8 mouse cellular contexts compared by ENCODE assay signal in genomic region chr5:22550033-22550551, GRCm38 (mm10). TPM values are rescaled to one million over a fixed set of nuclear protein-coding genes. Genes with fewer than 3 reads are reported as not detected.
DNase-seq lines count a peak whose midpoint lies in the region; ATAC-seq and TF ChIP-seq lines count a peak whose summit lies in the region.

Gene Orc5 (minus strand): TSS chr5:22550429.

- H3K27ac ChIP-seq in bone marrow macrophage, adult 2 months (ENCODE audit: insufficient read depth, low read depth, low read length), result peak within 1 kb of the TSS; percentile 81
- peak within 1 kb of the TSS; percentile 36; the same call in 1 of the 2 replicates for H3K27ac ChIP-seq in embryonic fibroblast, embryonic 13.5 days (ENCODE audit: insufficient read depth, low read length)
- peak within 1 kb of the TSS; percentile 92 for H3K27ac ChIP-seq in heart, embryonic 10.5 days
- H3K27ac ChIP-seq in kidney, embryonic 15.5 days, result peak within 1 kb of the TSS; percentile 89

- H3K9ac ChIP-seq in kidney, embryonic 15.5 days, result peak within 1 kb of the TSS; percentile 71

- H3K4me1 ChIP-seq in bone marrow macrophage, adult 2 months (ENCODE audit: control insufficient read depth, insufficient read depth, low read length), result peaks cover 6% of the 10 kb centered on the region
- no peaks in the 10 kb centered on the region for H3K4me1 ChIP-seq in embryonic fibroblast, embryonic 13.5 days (ENCODE audit: control insufficient read depth, insufficient read depth, low read length)
- 0 out of 2 replicates have a peak, but pooled peaks cover 4% of the 10 kb centered on the region for H3K4me1 ChIP-seq in heart, embryonic 10.5 days
- H3K4me1 ChIP-seq in kidney, embryonic 15.5 days, result peaks cover 9% of the 10 kb centered on the region

- DNase-seq in A20 (ENCODE audit: low read depth, low spot score) (peak; percentile 95), liver (peak; percentile 98)
- DNase-seq in heart, embryonic 10.5 days (ENCODE audit: low spot score), result peak; percentile 98
- DNase-seq in spleen, postnatal 4 days (ENCODE audit: low spot score in 2 of 2), result peak; percentile 95 to 97

- H3K27me3 ChIP-seq in heart, embryonic 10.5 days (ENCODE audit: insufficient read depth, poor library complexity, severe bottlenecking), result no peaks in the 10 kb centered on the region
- H3K27me3 ChIP-seq in kidney, embryonic 15.5 days, result no peaks in the 10 kb centered on the region

- H3K36me3 ChIP-seq in heart, embryonic 10.5 days, result peaks cover 20% of the 10 kb centered on the region
- peaks cover 21% of the 10 kb centered on the region for H3K36me3 ChIP-seq in kidney, embryonic 15.5 days

- peak within 1 kb of the TSS; percentile 67 for H3K4me2 ChIP-seq in kidney, embryonic 15.5 days

- H3K9me3 ChIP-seq in heart, embryonic 10.5 days, result no peaks in the 10 kb centered on the region
- no peaks in the 10 kb centered on the region for H3K9me3 ChIP-seq in kidney, embryonic 15.5 days (replicated peaks)

- peak within 1 kb of the TSS; percentile 89 for H3K4me3 ChIP-seq in bone marrow macrophage, adult 2 months (ENCODE audit: insufficient read depth, low read length)
- H3K4me3 ChIP-seq in embryonic fibroblast, embryonic 13.5 days (ENCODE audit: insufficient read depth, low read length), result peak within 1 kb of the TSS; percentile 73
- peak within 1 kb of the TSS; percentile 73 for H3K4me3 ChIP-seq in heart, embryonic 10.5 days
- H3K4me3 ChIP-seq in kidney, embryonic 15.5 days (replicated peaks), result peak within 1 kb of the TSS; percentile 78

- no peak for TF ChIP-seq CTCF in bone marrow macrophage, adult 2 months (IDR thresholded peaks at IDR 0.05; ENCODE audit: low read depth, low read length)
- TF ChIP-seq CTCF in embryonic fibroblast, embryonic 13.5 days (IDR thresholded peaks at IDR 0.05; ENCODE audit: borderline replicate concordance, insufficient read depth, low read length), result no peak

- TF ChIP-seq POLR2A in bone marrow macrophage, adult 2 months (IDR thresholded peaks at IDR 0.05; ENCODE audit: borderline replicate concordance, low read depth, low read length), result no peak; the same call in 1 of the 2 replicates
- peak; percentile 97 for TF ChIP-seq POLR2A in embryonic fibroblast, embryonic 13.5 days (IDR thresholded peaks at IDR 0.05; ENCODE audit: low read depth, low read length)

- ATAC-seq in kidney, embryonic 15.5 days (replicated peaks; ENCODE audit: low FRiP score), result peak; percentile 100
- peak; percentile 94 for ATAC-seq in monocyte, adult 5-6 weeks (replicated peaks; ENCODE audit: insufficient number of reproducible peaks, low FRiP score, low TSS enrichment, poor library complexity, severe bottlenecking)

- under 1% methylated on average over 31 of the region's 31 CpGs for WGBS in heart, embryonic 10.5 days
- WGBS in kidney, embryonic 15.5 days, result under 1% methylated on average over 31 of the region's 31 CpGs

RNA-seq across cellular contexts. Expression of gene Orc5, which starts in this region (rescaled TPM):
- polyA plus RNA-seq in bone marrow macrophage, adult 2 months (2012; ENCODE audit: insufficient read depth, insufficient read length, missing spikeins), result 26.8 and 27.1 TPM in 2 replicates
- 23.2 and 27.9 TPM in 2 replicates for polyA plus RNA-seq in embryonic fibroblast, embryonic 13.5 days (2011; ENCODE audit: insufficient read length, low read depth, missing spikeins)
- 39.6 and 43.6 TPM in 2 replicates for polyA plus RNA-seq in heart, embryonic 10.5 days (2016; fragmentation: Nextera tagmentation; extraction: Ambion mirVana)
- polyA plus RNA-seq in kidney, embryonic 15.5 days (2015; fragmentation: Nextera tagmentation; extraction: Ambion mirVana), result 37.4 and 40.6 TPM in 2 replicates
- 13.7 to 26.4 TPM (median 17.1 TPM) in 3 replicates for total RNA-seq in monocyte, adult 5-6 weeks (2017)

Comparison
In these comparisons a context has a peak if more than half of its experiments do, and no peak if none do; other contexts are left out.
1. Peak in every context shown above with its lines: DNase-seq, ATAC-seq, H3K4me3 ChIP-seq and H3K27ac ChIP-seq.
2. H3K27ac ChIP-seq: peak in every context shown above with its lines; median percentile 92 in heart, embryonic 10.5 days; 89 in kidney, embryonic 15.5 days; 81 in bone marrow macrophage, adult 2 months; 36 in embryonic fibroblast, embryonic 13.5 days.